Mouse (Mus musculus) bone marrow, adult 2 months (tissue): ENCODE data around the gene Fkbp4.

Source experiments
- CTCF ChIP-seq: fragments of 200-500 bp; IDR thresholded peaks from 2 replicates; pipeline ENCODE4 v1.5.1; 2011; ENCODE audit warnings: low read length, control low read depth; ENCODE audit not compliant: control insufficient read depth, insufficient read depth
- POLR2A ChIP-seq: fragments of 200-500 bp; IDR thresholded peaks from 2 replicates; pipeline ENCODE4 v1.6.1; 2011; ENCODE audit warnings: low read depth, mild to moderate bottlenecking, control low read depth, low read length, borderline replicate concordance; ENCODE audit not compliant: control insufficient read depth

DNA sequence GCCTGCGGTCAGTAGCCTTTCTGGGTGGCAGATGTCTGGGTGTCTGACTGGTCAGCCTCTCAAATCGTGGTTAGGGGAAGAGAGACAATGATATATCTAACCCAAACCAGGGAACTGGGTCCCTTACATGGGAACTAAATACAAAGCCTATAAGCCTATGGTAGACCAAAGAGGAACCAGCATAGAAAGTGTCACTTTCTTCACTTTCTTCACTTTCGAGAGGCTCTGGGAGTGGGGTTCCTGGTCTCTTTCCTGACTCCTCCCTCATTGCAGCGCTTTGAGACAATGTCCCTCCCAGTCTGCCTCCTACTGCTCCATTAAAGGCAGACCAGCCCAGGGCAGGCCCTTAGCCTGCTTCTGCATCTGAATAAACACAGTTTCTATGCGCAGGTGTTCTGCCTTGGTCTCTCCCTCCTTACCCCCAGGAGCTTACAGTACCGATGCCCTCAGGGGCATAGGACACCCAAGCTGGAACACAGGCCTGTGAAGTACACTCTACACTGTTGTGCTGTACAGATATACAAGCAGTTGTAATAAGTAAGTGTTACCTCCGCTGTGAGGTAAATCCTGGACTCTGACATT lies 29.8 kb downstream of the Fkbp4 start:
- no peak for TF ChIP-seq CTCF
- TF ChIP-seq POLR2A = no peak
